In the genomic region with DNA sequence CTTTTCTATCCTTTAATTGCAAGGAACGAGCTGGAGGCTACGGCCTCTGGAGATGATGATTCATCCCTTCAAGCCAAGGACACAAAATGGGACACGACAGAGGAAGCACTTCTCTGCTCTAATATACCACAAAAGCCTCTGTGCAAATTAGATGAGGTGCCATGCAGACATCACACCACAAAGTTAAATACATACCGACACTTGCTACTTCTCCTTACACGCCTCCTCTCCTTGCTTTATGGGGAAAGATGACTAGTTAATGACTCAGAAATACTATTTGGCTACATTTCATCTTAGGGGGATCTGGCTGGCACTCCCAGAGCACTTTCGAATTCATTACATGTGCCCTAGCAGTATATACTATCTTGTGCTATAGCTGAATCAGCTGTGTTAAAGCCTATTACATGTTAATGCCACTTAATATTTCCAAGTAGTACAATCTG, we compare ENCODE assay signal across 9 mouse cellular contexts.
DNase-seq lines count a peak whose midpoint lies in the region; ATAC-seq and TF ChIP-seq lines count a peak whose summit lies in the region.
"Had no signal": no experiment of that assay in that cellular context is flagged by ENCODE, and none has a peak within 500 bp of the region (broad histone marks: within the 10 kb centered on the region; RNA-seq: fewer than 3 reads in every experiment).

No protein-coding gene starts in this region.

- DNase-seq in hindbrain, embryonic 10.5 days (ENCODE audit: low spot score) = no peak
- peak; percentile 68 for DNase-seq in 3T3-L1 (ENCODE audit: low read depth, low spot score)
- no peak for DNase-seq in T-cell, adult 2 months (ENCODE audit: low spot score)
- DNase-seq in thymus, postnatal 36 days = no peak

- no peak overlapping the region for H3K27ac ChIP-seq in forebrain, embryonic 13.5 days
- H3K27ac ChIP-seq in forebrain, embryonic 12.5 days = no peak overlapping the region
- H3K27ac ChIP-seq in hindbrain, embryonic 15.5 days (replicated peaks) = peak overlapping the region; percentile 51; the same call in 1 of the 2 replicates
- no peak overlapping the region for H3K27ac ChIP-seq in hindbrain, embryonic 10.5 days
- H3K27ac ChIP-seq in bone marrow macrophage, adult 2 months (ENCODE audit: insufficient read depth, low read depth, low read length) = peak overlapping the region; percentile 53

- peaks cover 15% of the 10 kb centered on the region for H3K4me1 ChIP-seq in forebrain, embryonic 13.5 days
- H3K4me1 ChIP-seq in forebrain, embryonic 12.5 days = no peaks in the 10 kb centered on the region; the same call in 1 of the 2 replicates
- peaks cover 12% of the 10 kb centered on the region for H3K4me1 ChIP-seq in hindbrain, embryonic 15.5 days (replicated peaks)
- H3K4me1 ChIP-seq in hindbrain, embryonic 10.5 days (replicated peaks) = peaks cover 2% of the 10 kb centered on the region
- peaks cover 29% of the 10 kb centered on the region for H3K4me1 ChIP-seq in bone marrow macrophage, adult 2 months (ENCODE audit: control insufficient read depth, insufficient read depth, low read length)

- TF ChIP-seq POLR2A in bone marrow macrophage, adult 2 months (IDR thresholded peaks at IDR 0.05; ENCODE audit: borderline replicate concordance, low read depth, low read length) = no peak

- H3K36me3 ChIP-seq in forebrain, embryonic 13.5 days (ENCODE audit: poor library complexity, severe bottlenecking) = no peaks in the 10 kb centered on the region
- H3K36me3 ChIP-seq in forebrain, embryonic 12.5 days (replicated peaks) = no peaks in the 10 kb centered on the region
- H3K36me3 ChIP-seq in hindbrain, embryonic 15.5 days = no peaks in the 10 kb centered on the region
- H3K36me3 ChIP-seq in hindbrain, embryonic 10.5 days = no peaks in the 10 kb centered on the region

- H3K4me3 ChIP-seq in forebrain, embryonic 13.5 days = no peak overlapping the region
- H3K4me3 ChIP-seq in forebrain, embryonic 12.5 days (replicated peaks) = no peak overlapping the region
- no peak overlapping the region for H3K4me3 ChIP-seq in hindbrain, embryonic 15.5 days
- no peak overlapping the region for H3K4me3 ChIP-seq in hindbrain, embryonic 10.5 days
- H3K4me3 ChIP-seq in bone marrow macrophage, adult 2 months (ENCODE audit: insufficient read depth, low read length) = peak overlapping the region; percentile 34

- H3K9me3 ChIP-seq in forebrain, embryonic 13.5 days (replicated peaks) = no peaks in the 10 kb centered on the region
- no peaks in the 10 kb centered on the region for H3K9me3 ChIP-seq in forebrain, embryonic 12.5 days
- no peaks in the 10 kb centered on the region for H3K9me3 ChIP-seq in hindbrain, embryonic 15.5 days
- no peaks in the 10 kb centered on the region for H3K9me3 ChIP-seq in hindbrain, embryonic 10.5 days

- H3K27me3 ChIP-seq in forebrain, embryonic 13.5 days = no peaks in the 10 kb centered on the region
- no peaks in the 10 kb centered on the region for H3K27me3 ChIP-seq in forebrain, embryonic 12.5 days
- no peaks in the 10 kb centered on the region for H3K27me3 ChIP-seq in hindbrain, embryonic 15.5 days
- H3K27me3 ChIP-seq in hindbrain, embryonic 10.5 days (ENCODE audit: insufficient read depth, poor library complexity, severe bottlenecking) = no peaks in the 10 kb centered on the region

- no peak overlapping the region for H3K9ac ChIP-seq in forebrain, embryonic 13.5 days
- no peak overlapping the region for H3K9ac ChIP-seq in forebrain, embryonic 12.5 days
- no peak overlapping the region for H3K9ac ChIP-seq in hindbrain, embryonic 15.5 days
- H3K9ac ChIP-seq: lung, embryonic 14.5 days had no signal

- ATAC-seq in forebrain, embryonic 13.5 days = peak; percentile 50; the same call in 1 of the 2 replicates
- ATAC-seq in forebrain, embryonic 12.5 days (ENCODE audit: low FRiP score) = no peak
- ATAC-seq in hindbrain, embryonic 15.5 days (ENCODE audit: low FRiP score, low read depth) = no peak; the same call in 1 of the 2 replicates

- TF ChIP-seq CTCF in bone marrow macrophage, adult 2 months (IDR thresholded peaks at IDR 0.05; ENCODE audit: low read depth, low read length) = no peak

- H3K4me2 ChIP-seq in forebrain, embryonic 13.5 days = no peak overlapping the region
- H3K4me2 ChIP-seq in forebrain, embryonic 12.5 days = no peak overlapping the region
- H3K4me2 ChIP-seq in hindbrain, embryonic 15.5 days = no peak overlapping the region
- H3K4me2 ChIP-seq: lung, embryonic 14.5 days had no signal

- WGBS in forebrain, embryonic 13.5 days = 61% methylated on average over 6 of the region's 6 CpGs
- WGBS in forebrain, embryonic 12.5 days = 71% methylated on average over 6 of the region's 6 CpGs
- 72% methylated on average over 6 of the region's 6 CpGs for WGBS in hindbrain, embryonic 15.5 days
- 87% methylated on average over 6 of the region's 6 CpGs for WGBS in hindbrain, embryonic 10.5 days

Comparison
In these comparisons a context has a peak if more than half of its experiments do, and no peak if none do; other contexts are left out.
1. H3K27ac ChIP-seq: peak in hindbrain, embryonic 15.5 days (single experiment) and bone marrow macrophage, adult 2 months (single experiment); none in forebrain, embryonic 13.5 days (single experiment), forebrain, embryonic 12.5 days (single experiment) and hindbrain, embryonic 10.5 days (single experiment).